In genomic region chr7:99238417-99238816, GRCm38 (mm10) we compare ENCODE assay signal across 8 mouse cellular contexts. TPM values are rescaled to one million over a fixed set of nuclear protein-coding genes. Genes with fewer than 3 reads are reported as not detected.
DNase-seq lines count a peak whose midpoint lies in the region; ATAC-seq lines count a peak whose summit lies in the region.

TSS of gene Mogat2 (minus strand) at chr7:99238619.

- no peak within 1 kb of the TSS for H3K27ac ChIP-seq in kidney, embryonic 15.5 days
- no peak within 1 kb of the TSS for H3K27ac ChIP-seq in liver, embryonic 11.5 days (ENCODE audit: low read depth, low read length)
- no peak within 1 kb of the TSS for H3K27ac ChIP-seq in stomach, embryonic 14.5 days (ENCODE audit: low read length)

- no peak for DNase-seq in kidney, adult 18-20 months
- DNase-seq in gonadal fat pad, adult 2 months (ENCODE audit: low read depth) = no peak
- peak; percentile 58 for DNase-seq in liver, embryonic 11.5 days (ENCODE audit: low spot score)
- no peak for DNase-seq in right cerebral cortex, postnatal 14 days
- no peak for DNase-seq in spleen, adult 12 weeks (ENCODE audit: low spot score)
- DNase-seq in thymus, postnatal 36 days = no peak

- WGBS in kidney, embryonic 15.5 days = 5% methylated on average over 12 of the region's 13 CpGs
- WGBS in liver, embryonic 11.5 days = 1% methylated on average over 13 of the region's 13 CpGs
- 3% methylated on average over 13 of the region's 13 CpGs for WGBS in stomach, embryonic 14.5 days

- H3K4me1 ChIP-seq in kidney, embryonic 15.5 days = peaks cover 18% of the 10 kb centered on the region
- peaks cover 9% of the 10 kb centered on the region; the same call in 1 of the 2 replicates for H3K4me1 ChIP-seq in liver, embryonic 11.5 days (replicated peaks; ENCODE audit: control insufficient read depth, insufficient read depth, low read length)
- H3K4me1 ChIP-seq in stomach, embryonic 14.5 days (ENCODE audit: control insufficient read depth, insufficient read depth, low read length) = peaks cover 6% of the 10 kb centered on the region; the same call in 1 of the 2 replicates

- peak within 1 kb of the TSS; percentile 63 for H3K4me2 ChIP-seq in kidney, embryonic 15.5 days
- H3K4me2 ChIP-seq in liver, embryonic 11.5 days = peak within 1 kb of the TSS; percentile 64
- peak within 1 kb of the TSS; percentile 41 for H3K4me2 ChIP-seq in stomach, embryonic 14.5 days (replicated peaks; ENCODE audit: low read depth, low read length)

- peaks cover 11% of the 10 kb centered on the region for H3K27me3 ChIP-seq in kidney, embryonic 15.5 days
- peaks cover 16% of the 10 kb centered on the region for H3K27me3 ChIP-seq in liver, embryonic 11.5 days (replicated peaks; ENCODE audit: control insufficient read depth, insufficient read depth, low read length)
- H3K27me3 ChIP-seq in stomach, embryonic 14.5 days (ENCODE audit: control insufficient read depth, insufficient read depth, low read length) = no peaks in the 10 kb centered on the region

- ATAC-seq in kidney, embryonic 15.5 days (replicated peaks; ENCODE audit: low FRiP score) = peak; percentile 85
- ATAC-seq in liver, embryonic 11.5 days (replicated peaks; ENCODE audit: low FRiP score) = peak; percentile 83
- ATAC-seq in stomach, embryonic 14.5 days (ENCODE audit: insufficient number of reproducible peaks, insufficient read depth, low FRiP score, low read depth) = peak; percentile 88

- H3K36me3 ChIP-seq in kidney, embryonic 15.5 days = no peaks in the 10 kb centered on the region
- no peaks in the 10 kb centered on the region for H3K36me3 ChIP-seq in liver, embryonic 11.5 days (ENCODE audit: control insufficient read depth, insufficient read depth, low read length)
- H3K36me3 ChIP-seq in stomach, embryonic 14.5 days (ENCODE audit: control insufficient read depth, insufficient read depth, low read length) = no peaks in the 10 kb centered on the region

- H3K4me3 ChIP-seq in kidney, embryonic 15.5 days (replicated peaks) = peak within 1 kb of the TSS; percentile 31
- H3K4me3 ChIP-seq in liver, embryonic 11.5 days (ENCODE audit: low read depth, low read length) = peak within 1 kb of the TSS; percentile 37
- peak within 1 kb of the TSS; percentile 11; the same call in 1 of the 2 replicates for H3K4me3 ChIP-seq in stomach, embryonic 14.5 days (ENCODE audit: low read depth, low read length)

- H3K9me3 ChIP-seq in kidney, embryonic 15.5 days (replicated peaks) = no peaks in the 10 kb centered on the region
- H3K9me3 ChIP-seq in liver, embryonic 11.5 days (ENCODE audit: control insufficient read depth, low read length) = no peaks in the 10 kb centered on the region
- H3K9me3 ChIP-seq in stomach, embryonic 14.5 days (ENCODE audit: control insufficient read depth, low read depth, low read length) = no peaks in the 10 kb centered on the region

- H3K9ac ChIP-seq in kidney, embryonic 15.5 days = no peak within 1 kb of the TSS
- H3K9ac ChIP-seq in liver, embryonic 11.5 days (ENCODE audit: low read depth, low read length) = peak within 1 kb of the TSS; percentile 15
- H3K9ac ChIP-seq in stomach, embryonic 14.5 days (replicated peaks; ENCODE audit: low read depth, low read length) = 0 out of 2 replicates have a peak within 1 kb of the TSS, but pooled peaks have one; percentile 6

RNA-seq across cellular contexts. Expression of gene Mogat2, which starts in this region (rescaled TPM):
- polyA plus RNA-seq in kidney, embryonic 15.5 days (2015; fragmentation: Nextera tagmentation; extraction: Ambion mirVana) = 6.6 and 7.7 TPM in 2 replicates
- polyA plus RNA-seq in gonadal fat pad, adult 2 months (2012; rRNA removed) = 6.9 and 36.5 TPM in 2 replicates
- 37.8 and 42.2 TPM in 2 replicates for polyA plus RNA-seq in liver, embryonic 11.5 days (2014; fragmentation: Nextera tagmentation; extraction: Ambion mirVana)
- 7.5 and 8.0 TPM in 2 replicates for polyA plus RNA-seq in stomach, embryonic 14.5 days (2014; fragmentation: Nextera tagmentation; extraction: Ambion mirVana)
